Mouse (Mus musculus) cerebellum, adult 2 months (tissue): ENCODE data around the gene Krtap1-3.

ENCODE experiments used
- CTCF ChIP-seq: fragments of 200-500 bp; IDR thresholded peaks from 2 replicates; pipeline ENCODE4 v1.5.1; 2011; ENCODE audit warnings: low read depth, mild to moderate bottlenecking, control low read depth, low read length, moderate library complexity, borderline replicate concordance; ENCODE audit not compliant: insufficient read depth
- POLR2A ChIP-seq: fragments of 200-500 bp; IDR thresholded peaks from 2 replicates; pipeline ENCODE4 v1.6.1; 2011; ENCODE audit warnings: low read length, control low read depth, borderline replicate concordance; ENCODE audit not compliant: insufficient read depth

GRCm38 (mm10) chr11:99556195-99556594 is 34.9 kb downstream of the Krtap1-3 start:
- TF ChIP-seq POLR2A = no peak
- no peak for TF ChIP-seq CTCF
